Mouse (Mus musculus) megakaryocyte, embryonic 14.5 days (primary cell): ENCODE data around the gene Apoa2. TPM values are rescaled to one million over a fixed set of nuclear protein-coding genes. Genes with fewer than 3 reads are reported as not detected.

Source experiments
- H3K27me3 ChIP-seq: replicated peaks from 2 replicates; pipeline ENCODE3; 2012; ENCODE audit warnings: inconsistent platforms
- H3K36me3 ChIP-seq: replicated peaks from 2 replicates; pipeline ENCODE3; 2012; ENCODE audit warnings: low read length, inconsistent platforms, mixed read lengths
- H3K4me1 ChIP-seq: 2 replicates; pipeline ENCODE4 v1.6.1; 2012; ENCODE audit warnings: inconsistent platforms
- H3K4me3 ChIP-seq: replicated peaks from 2 replicates; pipeline ENCODE3; 2012; ENCODE audit warnings: moderate library complexity, mild to moderate bottlenecking, inconsistent platforms
- H3K9me3 ChIP-seq: 2 replicates; pipeline ENCODE4 v1.6.1; 2012; ENCODE audit warnings: inconsistent platforms
- FLI1 ChIP-seq: IDR thresholded peaks from 2 replicates; pipeline ENCODE4 v1.6.1; 2012; ENCODE audit warnings: low read length, inconsistent platforms, mixed read lengths
- GATA1 ChIP-seq: IDR thresholded peaks from 3 replicates; pipeline ENCODE4 v1.6.1; 2012; ENCODE audit warnings: mixed read lengths, low read length, inconsistent platforms, borderline replicate concordance
- polyA plus RNA-seq: library from polyadenylated mRNA; stranded (reverse); fragments of >175 nt; gene quantifications from 2 replicates; pipeline ENCODE4 v1.2.3, GENCODE M21; 2012; ENCODE audit warnings: low replicate concordance; ENCODE audit not compliant: insufficient read depth

The Apoa2 gene
- polyA plus RNA-seq, 1 experiment = not detected

DNA sequence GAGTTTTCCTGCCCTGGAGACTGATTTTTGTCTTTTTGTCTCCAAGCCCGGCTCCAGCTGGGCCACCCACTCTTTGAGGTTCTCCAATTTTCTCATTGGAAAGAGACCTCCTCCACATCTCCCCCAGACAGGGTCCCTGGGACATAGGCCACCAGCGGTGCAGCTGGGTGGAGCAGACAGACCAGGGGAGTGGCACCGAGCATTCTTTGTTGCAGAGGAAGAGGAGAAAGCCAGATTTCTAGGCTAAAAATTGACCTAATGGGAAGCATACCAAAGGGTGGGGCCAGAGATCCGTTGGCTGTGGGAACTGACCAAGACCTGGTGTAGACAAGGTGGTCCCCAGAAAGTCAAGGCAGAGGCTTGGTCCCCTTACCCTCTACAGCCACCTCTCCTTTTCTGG, 23.1 kb downstream of the Apoa2 start:
- Histone ChIP-seq H3K27me3 (peaks cover 12% of the 10 kb centered on the region), H3K36me3 (peaks cover 25% of the 10 kb centered on the region), H3K9me3 (no peaks in the 10 kb centered on the region), H3K4me3 (peak overlapping the region; percentile 97), H3K4me1 (peaks cover 76% of the 10 kb centered on the region)
- TF ChIP-seq FLI1 = no peak
- no peak for TF ChIP-seq GATA1

DNA sequence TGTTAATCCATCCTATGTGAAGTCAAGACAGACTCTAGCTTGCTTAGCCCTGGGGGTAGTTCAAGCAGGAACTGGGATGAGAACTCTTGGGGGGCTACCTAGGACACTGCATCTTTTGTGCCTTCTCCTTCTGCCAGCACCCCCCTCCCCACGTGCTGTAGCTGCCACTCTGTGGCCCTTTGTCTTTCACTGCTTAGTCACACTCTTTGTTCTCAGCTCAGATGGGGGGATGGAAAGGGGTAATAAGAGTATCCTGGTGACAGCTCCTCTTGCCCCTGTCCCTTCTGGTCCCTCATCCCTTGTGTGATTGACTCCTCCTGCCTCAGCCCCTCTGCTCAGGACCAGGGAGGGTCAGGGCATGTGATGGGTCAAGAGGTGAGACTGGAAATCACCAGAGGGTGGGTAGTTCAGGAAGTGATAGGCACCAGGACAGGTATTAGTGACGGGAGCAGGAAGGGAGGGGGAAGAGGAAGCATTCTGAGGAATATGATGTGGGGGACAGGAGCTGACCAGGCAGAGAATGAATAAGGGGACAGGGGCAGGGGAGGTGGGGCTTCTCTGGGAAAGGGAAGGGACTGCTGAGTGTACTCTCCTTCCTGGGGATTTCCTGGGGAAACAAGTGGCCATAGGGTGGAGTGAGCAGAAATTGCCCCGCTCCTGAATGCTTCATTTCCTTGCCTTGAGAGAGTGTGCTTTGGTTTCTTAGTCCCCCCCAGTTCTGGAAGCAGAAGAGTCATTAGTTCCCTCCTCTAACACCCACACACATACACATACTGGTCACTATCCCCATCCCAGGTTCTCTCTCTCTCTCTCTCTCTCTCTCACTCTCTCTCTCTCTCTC, 23.8 kb downstream of the Apoa2 start:
- Histone ChIP-seq H3K27me3 (peaks cover 17% of the 10 kb centered on the region), H3K4me3 (peak overlapping the region; percentile 97), H3K4me1 (peaks cover 74% of the 10 kb centered on the region), H3K9me3 (no peaks in the 10 kb centered on the region), H3K36me3 (peaks cover 18% of the 10 kb centered on the region)
- TF ChIP-seq FLI1 (no peak), GATA1 (no peak)

DNA sequence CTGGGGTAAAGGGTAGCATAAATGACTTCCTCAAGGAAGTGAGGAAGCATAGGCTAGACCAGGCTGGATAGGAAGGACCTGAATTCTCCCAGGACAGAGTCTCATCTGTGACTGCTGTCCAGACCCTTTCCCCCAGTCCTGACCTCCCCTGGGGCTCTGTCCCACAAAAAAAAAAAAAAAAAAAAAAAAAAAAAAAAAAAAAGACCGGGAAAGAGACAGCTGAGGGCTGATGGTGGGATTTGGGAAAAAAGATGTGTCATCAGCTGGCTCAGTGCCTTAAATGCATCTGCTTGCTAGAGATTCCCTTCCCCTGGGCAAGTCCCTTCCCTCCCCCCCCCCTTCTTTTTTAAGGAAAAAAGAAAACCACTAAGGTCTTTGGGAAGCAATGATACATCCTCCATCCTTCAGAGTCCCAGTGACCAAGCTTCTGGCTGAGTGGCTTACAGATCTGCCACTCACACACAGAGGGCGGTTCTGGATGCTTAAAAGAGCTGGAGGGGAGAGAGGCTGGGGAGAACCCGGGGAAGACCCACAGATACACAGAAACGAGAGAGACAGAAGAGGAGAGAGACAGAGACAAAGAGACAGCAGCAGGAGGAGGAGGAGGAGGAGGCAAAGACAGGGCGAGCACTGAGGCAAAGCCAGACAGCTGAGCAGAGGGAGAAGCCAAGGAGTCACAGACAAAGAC, 25.2 kb downstream of the Apoa2 start, which contains the start of gene Adamts4:
TSS of gene Adamts4 (plus strand) at position 509 of the 688 bp plus-strand sequence.
- TF ChIP-seq GATA1 (no peak), FLI1 (no peak)
- Histone ChIP-seq H3K9me3 (no peaks in the 10 kb centered on the region), H3K4me1 (peaks cover 77% of the 10 kb centered on the region), H3K27me3 (peaks cover 25% of the 10 kb centered on the region), H3K4me3 (peak within 1 kb of the TSS; percentile 4), H3K36me3 (peaks cover 7% of the 10 kb centered on the region)

DNA sequence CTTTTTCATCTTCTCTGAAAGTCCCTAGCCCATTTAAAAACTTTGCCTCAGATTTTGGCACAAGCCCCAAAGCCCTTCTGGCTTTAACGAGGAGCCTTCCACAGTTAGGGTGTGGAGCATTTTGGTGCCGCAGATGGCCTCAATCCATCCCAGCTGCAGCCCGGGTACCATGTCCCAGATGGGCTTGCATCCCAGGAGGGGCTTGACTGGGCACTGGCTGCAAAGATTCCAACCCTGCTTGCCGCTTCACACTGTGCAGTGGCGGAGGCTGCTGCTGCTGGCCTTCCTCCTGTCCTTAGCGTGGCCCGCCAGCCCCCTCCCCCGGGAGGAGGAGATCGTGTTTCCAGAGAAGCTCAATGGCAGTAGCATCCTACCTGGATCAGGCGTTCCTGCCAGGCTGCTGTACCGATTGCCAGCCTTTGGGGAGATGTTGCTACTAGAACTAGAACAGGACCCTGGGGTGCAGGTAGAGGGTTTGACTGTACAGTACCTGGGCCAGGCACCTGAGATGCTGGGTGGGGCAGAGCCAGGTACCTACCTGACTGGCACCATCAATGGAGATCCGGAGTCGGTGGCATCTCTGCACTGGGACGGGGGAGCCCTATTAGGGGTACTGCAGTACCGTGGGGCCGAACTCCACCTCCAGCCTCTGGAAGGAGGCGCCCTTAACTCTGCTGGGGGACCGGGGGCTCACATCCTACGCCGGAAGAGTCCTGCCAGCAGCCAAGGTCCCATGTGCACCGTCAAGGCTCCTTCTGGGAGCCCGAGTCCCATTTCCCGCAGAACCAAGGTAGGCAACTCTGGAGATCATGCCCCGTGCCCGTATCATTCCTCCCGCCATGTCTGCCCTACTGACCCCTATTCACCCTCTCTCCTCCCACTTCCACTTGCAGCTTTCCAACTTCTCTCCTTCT, 26.1 kb downstream of the Apoa2 start, which contains the start of gene Ndufs2:
TSS of gene Ndufs2 (minus strand) at position 709 of the 914 bp plus-strand sequence.
- no peaks in the 10 kb centered on the region for H3K9me3 ChIP-seq
- peaks cover 69% of the 10 kb centered on the region for H3K4me1 ChIP-seq
- TF ChIP-seq GATA1 (no peak), FLI1 (no peak)
- peaks cover 25% of the 10 kb centered on the region for H3K27me3 ChIP-seq
- peak within 1 kb of the TSS; percentile 4 for H3K4me3 ChIP-seq
- no peaks in the 10 kb centered on the region for H3K36me3 ChIP-seq

DNA sequence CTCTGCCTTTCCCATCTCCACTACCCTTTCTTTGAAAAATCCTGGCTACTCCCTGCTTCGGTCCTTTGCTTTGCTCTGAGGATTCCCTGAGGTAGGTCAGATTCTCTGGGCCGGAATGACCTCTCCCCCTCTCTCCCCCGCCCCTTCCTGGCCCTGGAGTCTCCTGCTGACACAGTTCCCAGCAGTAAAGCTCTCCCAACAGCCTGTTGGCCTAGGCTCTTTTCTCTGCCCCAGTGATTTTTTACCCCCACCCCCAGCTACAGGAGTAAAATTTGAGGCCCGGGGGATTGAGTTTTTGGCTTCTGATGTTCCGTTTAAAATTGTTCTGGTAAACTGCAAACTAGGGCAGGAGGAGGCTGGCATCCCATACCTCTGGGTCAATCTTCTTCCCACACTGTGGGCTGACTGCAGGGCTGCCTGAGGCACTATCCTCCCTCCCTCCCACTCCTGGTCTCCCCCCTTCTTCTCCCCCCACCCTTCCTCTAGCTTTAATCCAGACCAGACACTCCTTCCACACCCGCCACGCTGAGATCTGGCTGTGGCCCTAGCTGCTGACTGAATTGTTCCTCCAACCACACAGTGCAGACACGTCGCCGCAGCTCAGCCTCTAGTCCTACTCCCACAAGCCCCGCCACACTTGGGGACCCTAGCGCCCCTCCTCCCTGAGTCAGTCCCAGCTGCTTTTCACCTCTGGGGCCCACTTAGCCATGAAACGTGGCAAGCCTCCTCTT, 26.9 kb downstream of the Apoa2 start:
- no peak overlapping the region for H3K4me3 ChIP-seq
- no peak for TF ChIP-seq GATA1
- TF ChIP-seq FLI1 = no peak
- peaks cover 71% of the 10 kb centered on the region for H3K4me1 ChIP-seq
- no peaks in the 10 kb centered on the region for H3K36me3 ChIP-seq
- H3K9me3 ChIP-seq = no peaks in the 10 kb centered on the region
- H3K27me3 ChIP-seq = peaks cover 25% of the 10 kb centered on the region

DNA sequence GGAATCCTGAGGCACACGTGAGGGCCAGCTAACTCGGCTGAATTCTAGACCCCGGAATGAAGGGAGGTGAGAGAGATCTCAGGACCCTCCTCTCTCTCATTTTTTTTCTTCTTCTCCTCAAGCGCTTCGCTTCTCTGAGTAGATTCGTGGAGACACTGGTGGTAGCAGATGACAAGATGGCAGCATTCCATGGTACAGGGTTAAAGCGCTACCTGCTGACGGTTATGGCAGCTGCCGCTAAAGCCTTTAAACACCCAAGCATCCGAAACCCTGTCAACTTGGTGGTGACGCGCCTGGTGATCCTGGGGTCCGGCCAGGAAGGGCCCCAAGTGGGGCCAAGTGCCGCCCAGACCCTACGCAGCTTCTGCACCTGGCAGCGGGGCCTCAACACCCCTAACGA, 27.6 kb downstream of the Apoa2 start:
- Histone ChIP-seq H3K27me3 (peaks cover 25% of the 10 kb centered on the region), H3K36me3 (no peaks in the 10 kb centered on the region), H3K9me3 (no peaks in the 10 kb centered on the region), H3K4me3 (no peak overlapping the region), H3K4me1 (peaks cover 73% of the 10 kb centered on the region)
- TF ChIP-seq GATA1 = no peak
- no peak for TF ChIP-seq FLI1

DNA sequence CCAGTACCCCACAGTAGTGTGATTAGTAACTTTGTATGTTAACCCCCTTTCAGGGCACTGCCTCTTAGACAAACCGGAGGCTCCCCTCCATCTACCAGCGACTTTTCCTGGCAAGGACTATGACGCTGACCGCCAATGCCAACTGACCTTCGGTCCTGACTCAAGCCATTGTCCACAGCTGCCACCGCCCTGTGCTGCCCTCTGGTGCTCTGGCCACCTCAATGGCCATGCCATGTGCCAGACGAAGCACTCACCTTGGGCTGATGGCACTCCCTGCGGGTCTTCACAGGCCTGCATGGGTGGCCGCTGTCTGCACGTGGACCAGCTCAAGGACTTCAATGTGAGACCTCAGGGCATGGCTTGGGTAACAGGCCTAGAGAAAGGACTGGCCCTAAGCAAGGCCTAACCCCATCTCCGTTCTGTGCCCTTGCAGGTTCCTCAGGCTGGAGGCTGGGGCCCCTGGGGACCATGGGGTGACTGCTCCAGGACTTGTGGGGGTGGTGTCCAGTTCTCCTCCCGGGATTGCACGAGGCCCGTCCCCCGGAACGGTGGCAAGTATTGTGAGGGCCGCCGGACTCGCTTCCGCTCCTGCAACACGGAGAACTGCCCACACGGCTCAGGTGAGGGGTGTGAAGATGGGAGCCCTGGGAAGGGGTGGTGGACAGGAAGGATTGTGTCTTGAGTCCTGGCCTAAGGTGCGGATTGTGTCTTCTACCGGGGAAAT, 31.4 kb downstream of the Apoa2 start:
- TF ChIP-seq FLI1 = no peak
- no peak for TF ChIP-seq GATA1
- peaks cover 44% of the 10 kb centered on the region for H3K27me3 ChIP-seq
- peak overlapping the region; percentile 14 for H3K4me3 ChIP-seq
- H3K4me1 ChIP-seq = peaks cover 55% of the 10 kb centered on the region
- no peaks in the 10 kb centered on the region for H3K9me3 ChIP-seq
- no peaks in the 10 kb centered on the region for H3K36me3 ChIP-seq

DNA sequence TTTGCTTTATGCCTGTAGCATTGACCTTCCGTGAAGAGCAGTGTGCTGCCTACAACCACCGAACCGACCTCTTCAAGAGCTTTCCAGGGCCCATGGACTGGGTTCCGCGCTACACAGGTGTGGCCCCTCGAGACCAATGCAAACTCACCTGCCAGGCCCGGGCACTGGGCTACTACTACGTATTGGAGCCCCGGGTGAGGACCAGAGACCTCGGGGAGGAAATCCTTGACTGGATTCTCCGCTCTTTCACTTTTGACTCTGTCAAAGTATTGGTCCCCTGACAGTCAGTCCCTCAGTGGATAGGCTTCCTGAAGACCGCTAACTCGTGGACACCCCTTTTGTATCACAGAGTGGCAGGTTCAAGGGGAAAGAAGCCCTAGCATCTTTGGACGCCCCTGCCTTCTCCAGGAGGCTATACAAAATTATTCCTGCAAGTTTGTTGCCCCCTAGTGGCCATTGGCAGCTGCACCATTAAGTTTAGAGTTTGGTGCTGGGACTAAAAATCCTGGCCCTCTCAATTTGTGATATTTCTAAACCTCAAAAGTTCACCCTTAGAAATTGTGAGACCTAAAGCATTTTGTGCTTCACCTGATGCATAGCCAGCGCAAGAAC, 32.2 kb downstream of the Apoa2 start:
- H3K9me3 ChIP-seq = no peaks in the 10 kb centered on the region
- H3K27me3 ChIP-seq = peaks cover 49% of the 10 kb centered on the region
- TF ChIP-seq FLI1 (no peak), GATA1 (no peak)
- H3K36me3 ChIP-seq = no peaks in the 10 kb centered on the region
- H3K4me1 ChIP-seq = peaks cover 48% of the 10 kb centered on the region
- H3K4me3 ChIP-seq = peak overlapping the region; percentile 85
